Mouse (Mus musculus) ES-Bruce4 (cell line): Measurements from ENCODE around the gene Etfrf1.

Experiments used
- CTCF ChIP-seq: IDR thresholded peaks from one replicate; pipeline ENCODE4 v1.8.1; 2011; ENCODE audit warnings: low read depth, low read length
- EP300 ChIP-seq: IDR thresholded peaks from 2 replicates; pipeline ENCODE4 v1.6.1; 2011; ENCODE audit warnings: low read depth, low read length; ENCODE audit not compliant: insufficient read depth
- POLR2A ChIP-seq: IDR thresholded peaks from one replicate; pipeline ENCODE4 v1.8.1; 2011; ENCODE audit warnings: low read length; ENCODE audit not compliant: insufficient read depth

- no peak for TF ChIP-seq CTCF
- TF ChIP-seq EP300: no peak
- TF ChIP-seq POLR2A: no peak
These were observed 35.9 kb downstream of the Etfrf1 start for GRCm38 (mm10) chr6:145246841-145247240.
